Mouse (Mus musculus) cerebellum, postnatal 36 days (tissue): Measurements from ENCODE around the gene Galc.
"Not testable (repeated sequence)": the region's sequence is repeated elsewhere in the genome, so short reads cannot be mapped to it uniquely, and the experiment has no call there.

Experiments
- DNase-seq, 2 experiments: peaks; one replicate each; pipeline ENCODE4 v3.0.0; 2021 to 2022; ENCODE audit warnings: mixed read lengths in 2 of 2

The Galc gene

DNA sequence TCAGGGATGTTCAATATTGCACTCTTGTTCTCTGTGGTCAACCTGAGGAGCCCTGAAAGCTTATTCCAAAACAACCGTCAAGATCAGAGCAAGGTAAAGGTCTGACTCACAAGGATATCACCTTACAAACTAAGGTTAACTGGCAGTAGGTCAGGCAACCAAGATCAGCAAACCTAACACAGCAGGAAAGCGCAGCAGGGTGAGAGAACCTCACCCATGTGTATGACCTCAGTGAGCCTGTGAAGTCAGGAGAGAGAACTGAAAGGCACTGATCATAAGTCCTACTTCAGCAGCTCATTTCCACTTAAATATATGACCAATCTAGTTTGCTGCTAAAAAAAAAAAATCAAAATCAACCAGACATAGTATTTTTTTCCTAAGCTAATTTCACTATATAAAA lies 6.8 kb downstream of the Galc start:
- DNase-seq: no peak

DNA sequence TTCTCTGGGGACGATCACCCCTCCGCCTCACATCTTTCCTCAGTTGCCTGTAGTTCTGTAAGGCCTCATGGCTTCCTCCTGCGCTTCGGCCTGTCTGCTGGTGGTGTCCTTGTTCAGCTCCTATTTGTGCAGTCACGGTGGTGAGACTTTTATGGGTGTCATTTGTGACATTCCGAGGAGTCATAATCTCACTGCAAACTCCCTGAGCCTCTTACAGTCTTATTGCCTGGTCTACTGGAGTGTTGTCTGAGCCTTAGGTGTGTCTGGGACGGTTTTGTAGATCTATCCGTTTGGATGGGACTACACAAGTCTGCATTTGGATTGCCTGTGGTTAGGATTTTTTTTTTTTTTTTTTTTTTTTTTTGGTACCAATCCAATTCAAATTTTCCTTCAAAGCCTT lies 8.9 kb downstream of the Galc start:
- no peak for DNase-seq

DNA sequence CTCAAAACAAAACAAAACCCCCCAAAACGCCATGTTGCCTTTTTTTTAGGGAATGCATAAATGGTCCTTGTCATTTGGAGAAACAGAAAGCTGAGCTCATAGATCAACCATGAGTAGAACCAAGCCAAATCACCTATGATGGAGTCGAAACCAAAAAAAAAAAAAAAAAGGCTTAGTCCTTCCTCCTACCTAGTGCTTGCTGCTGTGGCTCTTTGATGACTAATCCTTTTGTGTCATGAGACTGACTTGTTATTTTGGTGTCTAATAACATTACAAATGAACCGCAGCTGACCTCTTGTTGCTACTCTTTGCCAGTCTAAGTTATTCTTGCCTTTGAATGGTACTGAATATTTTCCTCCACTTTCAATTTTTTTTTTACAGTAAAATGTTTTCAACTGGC lies 9.6 kb downstream of the Galc start:
- no peak for DNase-seq

DNA sequence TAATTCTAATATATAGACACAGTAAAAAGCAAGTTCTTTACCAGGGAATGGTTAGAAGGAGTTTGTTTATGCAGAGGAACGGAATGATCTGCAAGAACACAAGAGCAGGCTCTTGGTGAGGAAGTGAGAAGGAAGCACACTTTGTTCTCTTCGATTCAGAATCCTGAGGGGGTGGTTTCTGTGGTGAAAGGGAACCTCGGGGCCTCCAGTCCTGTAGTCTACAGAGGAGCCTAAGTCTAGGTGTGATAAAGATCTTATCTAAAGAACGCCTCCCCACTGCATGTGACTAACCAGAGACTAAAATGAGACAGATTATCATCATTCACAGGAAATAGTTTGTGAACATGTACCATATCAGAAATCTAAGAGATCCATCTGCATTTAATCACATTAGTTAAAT lies 12.4 kb downstream of the Galc start:
- no peak for DNase-seq

DNA sequence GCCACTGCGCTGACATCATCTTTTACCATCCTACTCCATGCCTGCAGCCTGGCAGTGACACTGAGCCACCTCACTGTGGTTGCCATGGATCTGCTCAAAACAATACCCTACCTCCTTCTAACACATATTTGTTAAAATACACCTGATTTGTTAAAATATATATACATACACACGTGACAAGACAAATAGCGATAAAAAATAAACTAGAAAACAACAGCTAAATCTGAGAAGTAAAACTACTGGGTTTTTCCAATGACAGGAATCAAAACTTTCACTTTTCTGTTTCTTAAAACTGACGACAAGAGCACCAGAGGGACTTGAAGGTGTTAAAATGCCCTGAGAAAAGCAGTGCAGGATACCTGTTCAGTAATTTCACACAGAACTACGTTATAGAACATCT lies 14.4 kb downstream of the Galc start:
- no peak for DNase-seq

DNA sequence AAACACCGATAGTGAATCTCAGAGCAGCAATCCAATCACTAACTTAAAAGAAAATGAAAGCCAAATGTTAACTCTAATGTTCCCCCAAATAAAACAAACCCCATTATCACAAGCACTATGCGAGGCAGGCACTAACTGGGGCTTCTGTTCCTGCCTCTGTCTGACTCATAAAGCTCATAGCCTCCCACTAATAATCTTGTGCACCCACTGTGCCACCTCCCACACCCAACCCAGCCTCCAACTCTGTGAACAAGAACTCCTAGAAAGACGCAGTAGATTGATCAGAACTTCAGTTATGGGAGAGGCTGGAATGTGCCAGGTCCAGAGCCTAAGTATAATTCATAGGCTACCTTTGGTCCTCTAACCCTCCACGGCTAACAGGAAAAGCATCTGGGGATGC lies 15.1 kb downstream of the Galc start:
- DNase-seq: no peak

DNA sequence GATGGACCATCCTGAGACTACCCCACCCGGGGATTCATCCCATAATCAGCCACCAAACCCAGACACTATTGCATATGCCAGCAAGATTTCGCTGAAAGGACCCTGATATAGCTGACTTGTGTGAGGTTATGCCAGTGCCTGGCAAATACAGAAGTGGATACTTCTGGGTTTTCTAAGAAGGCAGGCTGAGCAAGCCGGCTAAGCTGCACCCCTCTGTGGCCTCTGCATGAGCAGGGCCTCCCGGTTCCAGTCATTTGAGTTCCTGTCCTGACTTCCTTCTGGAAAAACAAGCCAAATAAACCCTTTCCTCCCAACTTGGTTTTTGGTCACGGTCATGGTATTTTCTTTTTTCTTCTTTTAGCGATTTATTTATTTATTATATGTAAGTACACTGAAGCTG lies 20.8 kb downstream of the Galc start:
- DNase-seq: not testable (repeated sequence)

DNA sequence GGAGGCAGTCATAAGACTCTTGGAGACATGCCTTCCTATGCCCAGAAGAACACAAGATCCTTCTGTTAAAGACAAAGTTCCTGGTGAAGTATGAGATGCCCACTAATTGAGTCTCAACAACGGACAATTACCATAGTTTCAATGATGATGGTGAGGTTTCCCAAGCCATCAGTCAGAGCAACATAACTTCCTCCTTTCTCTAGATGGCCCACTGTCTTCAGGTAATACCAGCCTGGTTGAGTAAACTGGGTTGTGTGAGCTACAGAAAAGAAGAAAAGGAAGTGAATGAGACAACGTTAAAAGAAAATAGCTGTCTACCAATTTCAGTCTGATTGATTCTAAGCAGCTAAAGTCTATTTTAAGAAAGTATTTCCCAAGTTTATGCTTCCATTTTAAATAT lies 32.2 kb downstream of the Galc start:
- no peak for DNase-seq

DNA sequence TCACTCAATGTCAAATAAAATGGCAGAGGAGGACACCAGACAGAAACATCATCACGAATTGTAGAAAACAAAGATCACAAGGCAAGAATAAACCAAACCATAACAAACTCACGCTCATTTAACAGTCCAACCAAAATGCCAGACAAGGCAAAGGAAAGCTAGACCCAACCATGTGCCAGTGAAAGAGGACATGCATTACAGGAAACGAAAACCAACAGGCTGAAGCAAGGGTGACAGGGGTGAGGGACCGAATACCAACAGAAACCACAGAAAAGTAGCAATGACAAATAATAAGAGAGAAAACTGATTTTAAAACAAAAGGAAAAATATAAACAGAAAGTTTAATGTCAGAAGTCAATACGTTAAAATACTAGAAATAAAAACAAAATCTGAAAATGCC lies 36.0 kb downstream of the Galc start:
- DNase-seq: no peak

DNA sequence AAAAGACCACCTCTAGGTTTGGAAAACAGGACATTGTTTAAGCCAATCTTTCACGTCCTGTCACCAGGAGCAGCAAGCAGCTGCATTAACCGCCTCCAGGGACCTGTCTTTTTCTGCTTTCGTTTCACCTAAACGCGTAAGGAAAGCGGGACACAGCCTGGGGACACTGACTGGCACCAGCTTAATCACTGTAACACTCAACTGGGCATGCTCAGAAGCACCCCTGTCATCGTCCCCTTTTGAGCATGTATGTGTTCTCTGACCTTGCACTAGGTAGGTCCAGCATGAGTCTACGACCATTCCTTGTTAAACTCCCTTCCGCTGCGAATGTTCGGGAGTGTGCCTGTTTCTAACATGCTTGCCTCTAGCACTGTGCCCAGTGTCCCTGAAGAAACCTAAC lies 42.8 kb downstream of the Galc start:
- no peak for DNase-seq

DNA sequence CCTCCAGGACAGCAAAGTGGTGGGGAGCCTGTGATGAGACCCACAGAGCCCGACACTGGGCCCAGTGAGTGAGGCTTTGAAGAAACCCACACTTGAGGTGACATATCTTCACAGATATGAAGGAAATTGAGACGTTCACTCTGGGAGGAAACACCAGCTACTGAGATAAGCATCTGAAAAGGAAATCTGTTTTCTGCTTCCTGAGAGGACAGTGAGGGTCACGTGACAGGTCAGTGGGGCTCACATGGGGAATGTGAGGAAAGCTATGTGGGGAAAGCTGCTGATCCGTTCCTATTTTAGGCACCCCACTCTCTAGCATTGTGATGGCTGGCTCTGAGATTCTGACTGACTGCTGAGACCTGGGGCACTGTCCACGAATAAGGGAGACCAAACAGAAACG lies 43.7 kb downstream of the Galc start:
- no peak for DNase-seq

DNA sequence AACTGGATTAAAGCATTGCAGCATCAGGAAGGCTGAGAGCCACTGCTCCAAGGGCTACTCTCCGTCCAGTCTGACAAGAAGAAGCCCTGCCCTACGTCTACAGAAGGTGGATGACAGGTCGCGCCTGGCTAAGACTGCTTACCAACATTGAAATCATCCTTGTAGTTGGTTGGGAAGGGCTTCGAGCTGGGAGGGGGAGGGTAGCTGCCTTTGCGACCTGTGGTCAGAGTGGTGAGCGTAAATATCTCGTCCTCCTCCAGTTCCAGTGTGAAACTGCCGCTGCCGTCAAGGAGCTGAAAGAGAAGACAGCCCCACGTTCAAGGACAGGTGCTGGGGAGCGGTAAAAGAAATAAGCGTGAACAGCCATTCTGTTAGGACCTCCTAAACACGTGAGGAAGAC lies 45.1 kb downstream of the Galc start:
- DNase-seq: no peak

DNA sequence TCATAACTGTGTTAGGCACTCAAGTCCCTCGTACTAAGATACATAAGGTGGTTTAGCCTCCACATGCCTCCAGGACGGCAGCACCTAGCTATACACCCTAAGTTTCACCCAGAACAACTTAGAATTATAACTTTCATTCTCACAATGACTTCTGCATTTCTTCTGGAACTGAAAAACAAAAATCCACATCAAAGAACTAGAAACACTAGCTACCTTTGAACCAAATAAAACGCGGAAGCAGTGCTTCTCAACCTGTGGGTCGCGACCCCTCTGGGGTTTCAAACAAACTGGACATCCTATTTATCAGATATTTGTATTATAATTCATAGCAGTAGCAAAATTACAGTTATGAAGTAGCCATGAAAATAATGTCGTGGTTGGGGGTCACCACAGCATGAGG lies 45.5 kb downstream of the Galc start:
- no peak for DNase-seq

DNA sequence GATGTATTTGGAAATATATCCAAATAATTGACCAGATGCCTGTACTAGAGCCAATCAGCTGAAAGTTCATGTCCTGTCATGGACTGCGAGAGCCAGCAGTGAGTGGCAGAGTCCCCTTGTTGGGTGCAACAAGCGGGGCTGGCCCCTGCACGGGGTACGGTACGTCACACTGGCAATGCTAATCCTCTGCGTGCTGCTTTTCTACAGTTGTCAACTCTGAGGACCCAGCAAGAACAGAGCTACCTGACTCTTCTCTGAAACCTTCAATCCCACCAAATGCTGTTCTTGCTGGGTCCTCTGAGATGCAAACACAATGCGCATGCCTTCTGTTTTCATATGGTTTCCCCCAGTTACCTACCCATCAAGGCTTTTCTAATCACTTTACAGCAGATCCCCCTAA lies 45.9 kb downstream of the Galc start:
- no peak for DNase-seq

DNA sequence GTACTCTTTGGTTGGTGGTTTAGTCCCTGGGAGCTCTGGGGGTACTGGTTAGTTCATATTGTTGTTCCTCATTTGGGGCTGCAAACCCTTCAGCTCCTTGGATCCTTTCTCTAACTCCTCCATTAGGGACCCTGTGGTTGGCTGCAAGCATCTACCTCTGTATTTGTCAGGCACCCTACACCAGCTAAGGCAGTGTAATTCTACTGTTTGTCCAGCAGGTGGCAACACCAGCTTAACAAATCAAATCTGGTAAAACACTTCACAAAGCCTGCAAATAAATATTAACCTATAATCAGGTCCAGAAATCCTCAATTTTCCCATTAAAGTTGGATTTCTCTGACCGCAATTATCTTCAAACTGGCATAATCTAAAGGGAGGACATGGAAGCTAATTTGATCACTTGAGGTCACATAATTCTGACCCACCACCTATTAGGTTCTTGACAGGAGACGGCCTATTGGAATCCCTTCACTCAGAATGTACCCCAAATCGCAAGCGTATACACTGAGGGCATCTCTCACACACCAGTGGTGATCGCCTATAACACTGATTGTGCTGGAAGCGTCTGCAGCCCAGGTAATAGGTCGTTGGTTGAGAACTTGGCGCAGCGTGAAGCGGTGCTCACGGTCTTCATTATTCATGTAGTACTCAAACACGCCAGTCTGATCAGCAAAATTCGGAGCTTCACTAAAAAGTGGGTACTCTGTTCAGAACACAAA lies 46.6 kb downstream of the Galc start:
- DNase-seq: peak; percentile 20 to 26

DNA sequence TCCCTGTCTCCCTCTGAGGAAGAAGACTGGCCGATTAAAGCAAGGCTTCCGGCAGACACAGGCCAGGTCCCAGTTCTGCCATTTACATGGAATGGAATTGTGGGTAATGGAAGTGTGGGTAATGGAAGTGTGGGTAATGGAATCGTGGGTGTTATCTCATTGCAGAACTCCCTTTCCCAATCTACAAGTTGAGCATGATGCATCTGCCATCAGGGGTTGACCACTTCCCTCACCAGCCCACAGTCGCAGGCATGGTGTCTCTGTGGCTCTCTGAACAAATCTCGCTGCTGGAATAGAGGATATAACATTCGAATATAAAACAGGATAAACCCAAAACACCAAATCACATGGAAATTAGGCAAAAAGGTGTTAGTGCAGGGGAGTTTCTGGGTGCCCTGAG lies 48.8 kb downstream of the Galc start:
- no peak for DNase-seq

DNA sequence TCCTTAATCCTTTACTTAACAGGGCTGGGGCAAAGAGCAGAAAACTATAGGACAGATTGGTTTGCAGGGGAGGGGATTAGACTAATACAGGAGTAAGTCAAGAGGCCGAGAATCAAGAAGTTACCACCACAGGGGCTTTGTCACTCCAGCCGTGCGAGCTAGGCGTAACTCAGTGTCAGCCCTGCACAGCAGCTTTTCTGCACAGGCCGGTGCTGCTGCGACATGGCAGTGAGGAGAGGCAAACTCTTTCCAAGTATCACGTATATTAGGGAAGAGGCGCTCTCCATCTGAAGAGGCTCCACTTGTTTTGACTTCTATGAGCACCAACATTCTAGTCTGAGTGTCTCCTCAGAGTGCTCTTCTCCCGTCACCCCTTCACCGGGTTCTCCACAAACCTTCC lies 51.2 kb downstream of the Galc start:
- no peak for DNase-seq

DNA sequence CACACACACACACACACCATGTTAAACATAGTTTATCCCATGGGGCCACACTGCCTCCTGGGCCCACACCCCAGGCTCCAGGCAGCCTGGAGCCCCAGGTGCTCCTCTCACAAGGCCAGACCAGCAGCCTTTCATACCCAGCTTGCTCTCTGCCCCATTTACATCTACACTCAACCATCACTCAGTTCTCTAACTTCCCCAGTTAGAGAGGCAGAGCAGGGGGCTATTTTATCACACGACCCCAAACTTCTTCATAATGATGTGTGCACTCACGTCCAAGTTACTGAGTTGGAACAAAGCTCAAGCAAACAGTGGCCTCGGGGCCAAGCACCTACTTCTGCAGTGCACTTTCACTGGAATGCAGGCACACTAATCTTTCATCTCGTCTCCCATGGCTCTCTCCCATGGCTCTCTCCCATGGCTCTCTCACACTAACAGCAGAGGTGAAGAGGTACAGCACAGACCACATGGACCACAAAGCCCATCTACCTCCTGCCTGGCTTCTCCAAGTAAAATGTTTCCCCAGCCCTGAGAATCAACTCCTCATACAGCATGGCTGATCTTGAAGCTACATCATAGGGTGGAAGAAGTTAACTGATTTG lies 53.7 kb downstream of the Galc start:
- no peak for DNase-seq

DNA sequence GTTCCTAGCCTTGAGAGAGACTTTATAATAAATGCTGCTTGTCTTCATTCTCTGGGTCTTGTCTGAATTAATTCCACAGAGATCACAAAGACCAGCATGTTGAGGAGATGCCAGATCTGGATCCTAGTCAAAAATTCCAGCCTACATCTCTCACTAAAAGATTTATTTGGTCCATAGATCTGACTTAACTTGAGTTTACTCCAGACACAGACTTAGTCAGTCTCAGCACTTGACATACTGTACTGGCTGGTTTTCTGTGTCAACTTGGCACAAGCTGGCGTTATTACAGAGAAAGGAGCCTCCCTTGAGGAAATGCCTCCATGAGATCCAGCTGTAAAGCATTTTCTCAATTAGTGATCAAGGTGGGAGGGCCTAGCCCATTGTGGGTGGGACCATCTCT lies 61.9 kb downstream of the Galc start:
- DNase-seq: no peak

DNA sequence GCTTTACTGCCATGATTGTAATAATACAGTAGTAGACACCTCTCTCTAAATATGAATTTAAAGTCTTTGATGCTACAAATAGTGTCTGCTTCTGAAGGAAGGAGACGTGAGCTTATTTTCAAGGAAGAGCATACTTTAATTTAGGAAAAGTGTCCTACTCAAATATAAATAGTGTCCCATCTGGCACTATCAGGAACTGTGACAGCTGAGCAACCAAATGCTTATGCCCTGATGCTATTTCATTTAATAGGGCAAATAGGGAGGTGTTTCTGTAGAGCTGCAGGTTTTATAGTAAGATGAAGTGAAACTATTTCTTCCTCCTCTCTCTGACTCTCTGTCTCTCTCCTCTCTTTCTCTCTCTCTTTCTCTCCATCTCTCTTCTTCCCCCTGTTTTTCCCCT lies 69.1 kb downstream of the Galc start:
- no peak for DNase-seq

DNA sequence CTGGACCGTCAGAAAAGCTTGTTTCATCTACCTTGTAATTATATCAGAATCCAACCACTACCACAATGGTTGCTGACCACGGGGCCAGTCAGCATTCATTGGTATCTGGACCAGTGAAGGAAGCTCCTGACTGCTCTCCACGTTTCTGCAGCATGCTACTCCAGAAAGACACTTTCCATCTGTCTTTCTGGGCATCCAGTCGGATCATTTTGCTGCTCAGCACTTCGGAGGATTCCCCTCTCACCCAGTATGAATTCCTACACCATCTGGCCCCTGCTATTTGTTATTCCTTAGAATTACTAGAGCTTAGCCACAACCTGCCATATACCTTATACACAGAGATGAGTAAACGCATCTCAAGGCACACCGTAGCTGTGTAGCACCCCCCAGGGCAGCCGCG lies 70.2 kb downstream of the Galc start:
- DNase-seq: peak in 1 of 2 experiments; percentile 17

DNA sequence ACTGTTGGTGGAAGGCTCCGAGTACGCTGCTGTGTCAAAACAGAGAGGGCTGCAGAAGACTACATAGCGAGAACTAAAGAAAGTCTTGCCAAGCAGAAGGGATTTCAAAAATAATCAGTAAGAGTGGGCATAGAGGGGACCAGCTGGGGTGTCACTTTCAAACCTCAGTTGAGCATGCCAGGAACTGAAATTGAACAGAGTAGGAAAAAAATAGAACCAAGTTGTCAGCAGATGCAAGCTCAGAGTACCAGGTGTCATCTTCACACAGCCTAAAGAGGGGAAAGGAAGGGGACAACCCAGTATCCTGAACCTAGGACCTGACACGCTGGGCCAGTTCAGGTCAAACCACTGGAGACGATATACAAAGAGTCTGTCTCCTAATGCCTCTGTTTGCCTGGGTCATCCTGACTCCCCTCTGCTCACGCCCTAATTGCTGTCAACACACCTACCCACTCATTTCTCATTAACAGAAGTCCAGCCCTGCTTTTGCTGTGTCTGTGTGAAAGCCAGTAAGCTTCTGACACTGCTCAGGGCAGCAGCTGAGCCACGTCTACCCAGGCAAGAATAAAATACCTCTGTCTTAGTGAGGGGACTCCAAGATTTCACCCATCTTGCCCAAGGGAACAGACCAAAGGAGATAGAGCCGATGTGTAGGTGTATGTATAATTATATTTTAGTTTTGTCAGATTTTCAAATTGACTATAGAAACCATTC lies 71.9 kb downstream of the Galc start:
- no peak for DNase-seq

DNA sequence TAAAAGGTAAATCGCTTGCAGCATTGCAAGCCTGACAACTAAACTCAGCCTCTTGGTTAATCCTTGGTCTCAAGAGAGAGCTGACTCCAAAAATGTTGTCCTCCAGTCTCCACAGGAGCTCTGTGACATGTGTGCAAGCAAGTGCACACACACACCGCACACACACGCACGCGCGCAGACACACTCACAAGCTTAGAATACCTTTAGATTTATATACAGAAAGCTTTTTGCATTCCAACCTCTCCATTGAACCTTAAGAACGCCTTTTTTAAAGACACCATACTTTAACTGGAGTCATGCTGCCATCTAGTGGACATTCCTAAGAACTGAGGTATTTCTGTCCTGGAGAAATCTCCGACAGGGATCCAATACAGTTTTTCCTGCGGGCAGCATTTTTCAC lies 77.5 kb downstream of the Galc start:
- peak; percentile 14 to 51 for DNase-seq

DNA sequence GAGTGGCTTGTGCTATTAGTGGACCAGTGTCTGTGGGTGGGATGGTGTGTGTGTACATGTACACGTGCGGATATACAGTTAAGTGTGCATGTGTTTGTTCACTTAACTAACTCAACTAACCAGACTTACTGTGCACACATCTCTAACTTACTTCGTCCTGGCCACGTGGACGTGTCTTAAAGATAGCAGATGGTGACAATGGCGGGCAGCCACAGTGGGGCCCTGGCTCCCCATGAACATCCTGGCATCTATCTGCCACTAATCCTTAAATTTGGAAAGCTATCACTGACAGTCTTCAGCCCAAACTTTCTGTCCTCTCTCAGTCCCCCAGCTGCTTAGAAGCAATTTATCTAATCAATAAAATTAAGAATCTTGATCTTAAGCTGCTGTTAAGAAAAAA lies 78.5 kb downstream of the Galc start:
- peak; percentile 47 to 49 for DNase-seq
